Mouse (Mus musculus) hindbrain, embryonic 13.5 days (tissue): ENCODE measurements at regions not wholly inside any gene's neighbourhood (a gene's known extent, or its start where the extent isn't known, plus 50 kb on each side); places are given as distances from the start of the nearest gene placed in this dataset.

Source experiments
- ATAC-seq: fragments of 200-750 bp; cut with Nextera tagmentation; 2 replicates; pipeline ENCODE4 v1.8.0; 2017; ENCODE audit warnings: moderate TSS enrichment; ENCODE audit not compliant: low FRiP score
- H3K27ac ChIP-seq: fragments of 300-500 bp; sonication (generic); 2 replicates; pipeline ENCODE4 v1.5.1; 2015; ENCODE audit warnings: inconsistent platforms, mild to moderate bottlenecking, moderate library complexity
- H3K27me3 ChIP-seq: fragments of 300-500 bp; sonication (generic); 2 replicates; pipeline ENCODE4 v1.6.1; 2015; ENCODE audit warnings: mild to moderate bottlenecking, inconsistent platforms
- H3K36me3 ChIP-seq: fragments of 300-500 bp; sonication (generic); 2 replicates; pipeline ENCODE4 v1.6.1; 2015; ENCODE audit warnings: mild to moderate bottlenecking, inconsistent platforms
- H3K4me1 ChIP-seq: fragments of 300-500 bp; sonication (generic); replicated peaks from 2 replicates; pipeline ENCODE4 v1.6.1; 2015; ENCODE audit warnings: inconsistent platforms
- H3K4me2 ChIP-seq: fragments of 300-500 bp; sonication (generic); 2 replicates; pipeline ENCODE4 v1.6.1; 2015; ENCODE audit warnings: inconsistent platforms, mild to moderate bottlenecking, moderate library complexity
- H3K4me3 ChIP-seq: fragments of 300-500 bp; sonication (generic); 2 replicates; pipeline ENCODE4 v1.5.1; 2015; ENCODE audit warnings: mild to moderate bottlenecking, inconsistent platforms
- H3K9ac ChIP-seq: fragments of 300-500 bp; sonication (generic); 2 replicates; pipeline ENCODE4 v1.6.1; 2015; ENCODE audit warnings: mild to moderate bottlenecking, inconsistent platforms
- H3K9me3 ChIP-seq: fragments of 300-500 bp; sonication (generic); 2 replicates; pipeline ENCODE4 v1.6.1; 2016; ENCODE audit warnings: inconsistent platforms
- WGBS: fragments of 180-500 bp; shearing (Covaris S2); methylation state at CpG from one replicate; pipeline ENCODE4 v1.1.7; 2015; 5-methylcytosine and 5-hydroxymethylcytosine counted together

DNA sequence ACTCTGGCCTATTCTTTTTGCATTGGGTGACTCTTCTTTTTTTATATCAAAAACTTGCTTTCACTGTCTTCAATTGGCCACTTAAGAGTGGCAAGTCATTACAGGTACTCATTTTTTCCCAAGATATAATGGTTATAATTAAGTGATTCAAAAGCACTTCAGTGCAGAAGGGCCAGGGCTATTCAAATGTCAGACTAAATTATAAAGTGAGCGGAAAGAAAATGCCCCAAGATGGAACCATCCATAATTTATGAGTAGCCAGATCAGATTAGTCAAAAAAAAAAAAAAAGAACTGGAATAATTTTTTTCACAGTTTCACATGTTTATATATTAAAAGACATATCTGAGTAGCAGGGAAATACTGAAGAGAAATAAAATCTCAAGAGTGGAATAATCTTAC is 333.8 kb upstream of the 4930452B06Rik start:
- no peak overlapping the region for H3K9ac ChIP-seq
- H3K27ac ChIP-seq = no peak overlapping the region
- H3K4me1 ChIP-seq = no peaks in the 10 kb centered on the region
- H3K4me2 ChIP-seq = no peak overlapping the region
- 36% methylated on average over 1 of the region's 1 CpGs for WGBS
- H3K4me3 ChIP-seq = no peak overlapping the region
- H3K9me3 ChIP-seq = no peaks in the 10 kb centered on the region
- H3K36me3 ChIP-seq = no peaks in the 10 kb centered on the region
- no peak for ATAC-seq
- no peaks in the 10 kb centered on the region for H3K27me3 ChIP-seq

DNA sequence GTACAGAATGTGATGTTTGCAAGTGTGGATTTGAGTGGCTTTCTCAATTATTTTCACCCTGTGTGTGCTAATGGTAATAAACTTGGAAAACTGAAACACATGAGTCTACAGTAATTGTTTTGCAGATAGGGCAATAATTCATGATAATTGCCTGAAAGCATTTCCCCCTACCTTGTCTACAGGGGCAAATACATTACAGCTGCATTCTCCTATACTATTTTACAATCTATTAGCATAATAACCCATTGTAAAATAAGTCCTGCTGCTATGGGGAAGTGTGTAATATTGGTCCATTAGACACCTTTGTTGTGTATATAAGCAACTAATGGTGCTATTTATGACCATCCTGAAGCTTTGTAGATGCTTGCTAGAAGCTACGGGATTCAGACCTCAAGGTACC is 327.4 kb upstream of the 4930452B06Rik start:
- H3K9ac ChIP-seq = no peak overlapping the region
- no peaks in the 10 kb centered on the region for H3K36me3 ChIP-seq
- H3K9me3 ChIP-seq = no peaks in the 10 kb centered on the region
- ATAC-seq = peak; percentile 57; the same call in 1 of the 2 replicates
- no peaks in the 10 kb centered on the region for H3K27me3 ChIP-seq
- no peak overlapping the region for H3K27ac ChIP-seq
- H3K4me2 ChIP-seq = no peak overlapping the region
- H3K4me3 ChIP-seq = no peak overlapping the region
- 60% methylated on average over 1 of the region's 1 CpGs for whole genome bisulfite sequencing
- no peaks in the 10 kb centered on the region for H3K4me1 ChIP-seq

DNA sequence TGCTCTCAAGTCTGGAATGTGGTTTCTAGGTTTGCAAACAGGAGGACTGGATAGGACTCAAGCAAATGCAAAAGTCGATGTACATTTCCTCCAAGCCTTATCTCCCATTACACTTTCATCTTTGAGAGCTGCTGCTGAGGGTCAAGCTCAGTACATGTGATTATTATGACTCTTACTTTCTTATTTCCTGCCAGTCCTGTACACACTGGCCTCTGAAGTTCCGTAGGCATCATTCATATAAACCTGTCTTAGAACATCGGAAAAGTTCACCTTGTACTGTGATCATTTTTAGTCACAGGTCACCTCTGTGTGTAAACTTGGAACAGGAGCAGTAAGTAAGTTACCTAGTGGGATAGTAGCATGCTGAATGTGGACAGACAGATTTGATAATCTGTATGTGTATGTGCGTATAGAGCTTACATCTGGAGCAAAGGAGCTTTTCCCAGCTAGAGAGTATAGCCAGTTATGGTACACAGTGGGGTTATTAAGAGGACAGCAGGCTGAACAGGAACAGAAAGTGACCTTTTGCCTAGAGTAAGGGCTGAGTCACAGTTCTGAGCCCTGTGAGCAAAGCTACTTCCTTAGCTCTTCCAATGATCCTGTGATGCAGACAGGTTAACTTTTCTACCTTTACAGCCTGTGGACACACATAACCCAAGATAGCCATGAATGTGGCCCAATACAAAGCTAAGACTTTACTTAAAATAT is 319.2 kb upstream of the 4930452B06Rik start:
- WGBS = 93% methylated on average over 4 of the region's 4 CpGs
- H3K4me3 ChIP-seq = no peak overlapping the region
- H3K27ac ChIP-seq = no peak overlapping the region
- H3K36me3 ChIP-seq = no peaks in the 10 kb centered on the region
- ATAC-seq = no peak
- no peaks in the 10 kb centered on the region for H3K9me3 ChIP-seq
- H3K4me2 ChIP-seq = no peak overlapping the region
- H3K4me1 ChIP-seq = no peaks in the 10 kb centered on the region
- no peak overlapping the region for H3K9ac ChIP-seq
- no peaks in the 10 kb centered on the region for H3K27me3 ChIP-seq

DNA sequence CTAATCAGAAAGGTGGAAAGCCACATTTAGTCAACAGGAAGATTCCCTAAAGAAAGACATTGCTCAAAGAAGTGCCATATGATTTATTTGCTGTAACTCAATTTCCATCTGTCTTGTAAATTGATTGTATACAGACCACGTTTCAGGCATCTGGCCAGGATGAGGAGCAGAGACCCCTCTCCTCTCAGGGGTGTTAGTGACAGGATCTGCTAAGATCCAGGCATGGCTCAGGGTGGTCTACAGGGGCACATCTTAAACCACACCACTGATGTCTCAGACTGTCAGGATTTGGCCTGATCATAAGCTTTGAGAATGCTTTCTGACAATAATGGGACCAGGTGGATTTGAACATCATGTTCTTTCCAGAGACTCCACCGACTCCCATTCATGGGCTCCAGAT is 295.5 kb upstream of the 4930452B06Rik start:
- no peaks in the 10 kb centered on the region for H3K27me3 ChIP-seq
- H3K4me1 ChIP-seq = no peaks in the 10 kb centered on the region; the same call in 1 of the 2 replicates
- no peak overlapping the region for H3K9ac ChIP-seq
- no peak overlapping the region for H3K27ac ChIP-seq
- no peak overlapping the region for H3K4me3 ChIP-seq
- 0 out of 2 replicates have a peak, but pooled peaks have one; percentile 43 for ATAC-seq
- no peak overlapping the region for H3K4me2 ChIP-seq
- H3K9me3 ChIP-seq = no peaks in the 10 kb centered on the region
- 47% methylated on average over 2 of the region's 2 CpGs for WGBS
- no peaks in the 10 kb centered on the region for H3K36me3 ChIP-seq

DNA sequence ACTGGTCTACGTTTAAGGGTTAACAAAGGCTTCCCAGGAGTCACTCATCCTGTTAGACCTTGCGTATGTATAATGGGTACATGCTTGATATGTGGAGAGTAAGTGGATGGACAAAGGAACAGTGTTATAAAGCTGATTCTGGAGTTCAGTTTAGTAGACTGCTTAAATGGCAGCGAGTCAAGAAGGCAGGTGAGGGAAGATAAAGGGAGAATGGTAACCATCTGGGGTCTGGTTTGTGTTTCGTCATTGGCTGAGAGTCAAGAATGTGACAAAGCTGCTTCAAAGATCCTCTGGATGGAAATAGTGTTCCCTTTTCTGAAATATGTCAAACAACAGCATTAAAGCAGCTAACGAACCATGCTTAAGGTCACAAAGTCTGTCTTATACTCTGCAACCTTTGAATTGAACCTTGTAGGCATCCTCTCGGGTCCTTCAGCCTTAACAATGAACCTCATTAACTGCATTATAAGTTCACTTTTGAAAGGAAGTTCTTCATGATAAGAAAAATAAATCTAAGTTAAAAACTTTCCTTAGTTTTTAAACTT is 286.9 kb upstream of the 4930452B06Rik start:
- Histone ChIP-seq H3K9me3 (no peaks in the 10 kb centered on the region), H3K4me1 (no peaks in the 10 kb centered on the region), H3K4me3 (no peak overlapping the region), H3K9ac (no peak overlapping the region), H3K27me3 (no peaks in the 10 kb centered on the region), H3K27ac (no peak overlapping the region), H3K4me2 (no peak overlapping the region), H3K36me3 (no peaks in the 10 kb centered on the region)
- no peak for ATAC-seq
- WGBS = 52% methylated on average over 6 of the region's 6 CpGs

DNA sequence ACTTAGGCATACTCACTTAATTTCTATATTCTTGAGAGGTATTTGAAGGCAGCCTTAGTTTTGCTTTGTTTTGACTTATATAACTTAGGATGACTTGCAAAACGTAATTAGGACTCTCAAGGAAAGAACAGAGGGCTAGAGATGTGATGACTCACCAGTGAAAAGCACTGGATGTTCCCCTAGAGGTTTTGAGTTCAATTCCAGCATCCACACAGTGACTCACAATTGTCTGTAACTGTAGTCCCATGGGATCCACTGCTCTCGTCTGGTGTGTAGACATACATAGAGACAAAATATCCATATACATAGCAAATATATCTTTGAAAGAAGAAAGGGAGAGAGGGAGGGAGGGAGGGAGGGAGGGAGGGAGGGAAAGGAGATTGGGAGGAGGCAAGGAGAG is 282.7 kb upstream of the 4930452B06Rik start:
- H3K36me3 ChIP-seq = no peaks in the 10 kb centered on the region
- no peak overlapping the region for H3K9ac ChIP-seq
- H3K4me3 ChIP-seq = no peak overlapping the region
- no peaks in the 10 kb centered on the region for H3K4me1 ChIP-seq
- H3K27ac ChIP-seq = no peak overlapping the region
- no peaks in the 10 kb centered on the region for H3K27me3 ChIP-seq
- H3K9me3 ChIP-seq = no peaks in the 10 kb centered on the region
- H3K4me2 ChIP-seq = no peak overlapping the region
- 66% methylated on average over 2 of the region's 2 CpGs for WGBS
- no peak for ATAC-seq

DNA sequence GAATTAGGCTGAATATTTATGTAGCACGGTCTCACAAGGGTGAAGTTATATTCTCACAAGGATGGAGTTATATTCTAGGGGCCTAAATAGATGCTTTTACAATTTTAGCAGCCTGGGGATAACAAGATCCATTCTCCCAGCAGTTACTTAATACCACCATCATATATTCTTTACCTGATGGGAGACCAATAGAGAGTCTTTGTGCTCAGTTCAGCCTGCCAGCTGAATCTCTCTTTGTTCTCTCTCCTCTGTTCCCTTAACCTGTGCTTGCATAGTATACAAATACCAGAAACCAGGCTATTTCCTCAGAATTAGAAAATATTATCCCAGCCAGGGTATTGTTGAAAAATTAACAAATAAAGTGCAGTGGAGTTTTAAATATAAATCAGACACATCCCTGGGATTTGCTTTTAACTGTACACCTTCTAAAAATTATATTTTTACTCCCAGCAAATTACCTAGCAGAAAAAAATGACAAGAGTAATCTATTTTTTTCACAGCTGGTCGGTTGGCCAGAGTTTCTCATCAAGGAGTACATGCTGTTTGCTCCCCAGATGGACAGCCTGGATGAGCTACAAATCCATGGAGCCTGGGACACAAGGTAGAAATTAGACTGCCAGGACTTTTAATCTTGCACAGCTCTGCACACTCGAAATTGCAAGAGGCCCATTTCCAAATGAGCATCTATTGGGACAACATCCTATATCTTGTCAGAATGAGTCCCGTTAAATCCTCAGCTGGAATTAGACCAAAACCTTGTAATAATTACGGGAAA is 281.0 kb upstream of the 4930452B06Rik start:
- Histone ChIP-seq H3K9ac (no peak overlapping the region), H3K4me2 (no peak overlapping the region), H3K27ac (peak overlapping the region; percentile 18; the same call in 1 of the 2 replicates), H3K4me3 (no peak overlapping the region), H3K36me3 (no peaks in the 10 kb centered on the region), H3K27me3 (no peaks in the 10 kb centered on the region), H3K9me3 (no peaks in the 10 kb centered on the region), H3K4me1 (no peaks in the 10 kb centered on the region)
- ATAC-seq = no peak
- WGBS = 69% methylated on average over 5 of the region's 5 CpGs

DNA sequence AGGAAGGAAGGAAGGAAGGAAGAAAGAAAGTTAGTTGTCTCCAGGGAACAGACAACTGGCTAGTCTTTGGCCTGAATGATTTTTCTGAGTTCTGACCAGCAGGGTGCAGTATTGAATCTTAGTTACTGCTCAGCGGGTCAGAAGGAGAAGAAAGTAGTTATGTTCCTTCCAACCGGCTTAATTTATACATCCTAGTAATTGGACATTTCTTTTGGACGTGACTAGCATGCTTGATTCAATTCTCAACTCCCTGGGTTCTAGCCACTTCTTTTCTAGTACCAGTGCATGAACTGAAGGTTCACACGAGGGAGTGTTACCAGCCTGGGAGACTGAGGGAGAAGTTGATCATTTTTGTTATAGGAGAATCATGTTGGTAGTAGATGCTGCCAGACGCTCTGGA is 269.1 kb upstream of the 4930452B06Rik start:
- Histone ChIP-seq H3K27me3 (no peaks in the 10 kb centered on the region), H3K9ac (no peak overlapping the region), H3K36me3 (no peaks in the 10 kb centered on the region), H3K4me3 (no peak overlapping the region), H3K27ac (no peak overlapping the region), H3K4me2 (no peak overlapping the region), H3K9me3 (no peaks in the 10 kb centered on the region), H3K4me1 (no peaks in the 10 kb centered on the region)
- WGBS = 26% methylated on average over 5 of the region's 5 CpGs
- no peak for ATAC-seq
